Mouse (Mus musculus): Measurements from ENCODE around the gene Maml2. TPM values are rescaled to one million over a fixed set of nuclear protein-coding genes. Genes with fewer than 3 reads are reported as not detected.
A peak's percentile ranks its signal among the peaks of the same experiment; 100 is the strongest.

Maml2 gene
- polyA plus RNA-seq, 1 experiment from 2014 or later = 6.5 TPM

GRCm38 (mm10) chr9:13483199-13484068 lies 185.7 kb downstream of the Maml2 start:
- WGBS = 22% methylated on average over 5 of the region's 5 CpGs
- H3K9me3 ChIP-seq (ENCODE audit: control insufficient read depth, low read length) = no peaks in the 10 kb centered on the region
- peak; percentile 60 for DNase-seq (ENCODE audit: low spot score)

GRCm38 (mm10) chr9:13484267-13485240 lies 186.8 kb downstream of the Maml2 start:
- peak; percentile 50; the same call in 1 of the 2 replicates for ATAC-seq (replicated peaks; ENCODE audit: low FRiP score, low TSS enrichment, low read depth)
- Histone ChIP-seq H3K4me1 (replicated peaks; ENCODE audit: control insufficient read depth, insufficient read depth, low read length) (peaks cover 23% of the 10 kb centered on the region), H3K4me3 (ENCODE audit: low read depth, low read length) (no peak overlapping the region), H3K27me3 (replicated peaks; ENCODE audit: control insufficient read depth, insufficient read depth, low read length) (no peaks in the 10 kb centered on the region), H3K27ac (ENCODE audit: low read depth) (peak overlapping the region; percentile 57), H3K9me3 (ENCODE audit: control insufficient read depth, low read length) (no peaks in the 10 kb centered on the region), H3K4me2 (ENCODE audit: low read length) (peak overlapping the region; percentile 14), H3K9ac (ENCODE audit: low read length) (no peak overlapping the region), H3K36me3 (ENCODE audit: control insufficient read depth, insufficient read depth, low read length) (no peaks in the 10 kb centered on the region)
- DNase-seq (ENCODE audit: low spot score) = no peak
- 42% methylated on average over 12 of the region's 12 CpGs for WGBS

More at GRCm38 (mm10) chr9:13483199-13484068, 185.7 kb downstream of the Maml2 start:
- Histone ChIP-seq H3K4me1 (replicated peaks; ENCODE audit: control insufficient read depth, insufficient read depth, low read length) (peaks cover 23% of the 10 kb centered on the region), H3K27me3 (replicated peaks; ENCODE audit: control insufficient read depth, insufficient read depth, low read length) (no peaks in the 10 kb centered on the region), H3K9ac (ENCODE audit: low read length) (no peak overlapping the region), H3K27ac (ENCODE audit: low read depth) (peak overlapping the region; percentile 57), H3K4me3 (ENCODE audit: low read depth, low read length) (no peak overlapping the region), H3K36me3 (ENCODE audit: control insufficient read depth, insufficient read depth, low read length) (no peaks in the 10 kb centered on the region), H3K4me2 (ENCODE audit: low read length) (peak overlapping the region; percentile 14)
- ATAC-seq (replicated peaks; ENCODE audit: low FRiP score, low TSS enrichment, low read depth) = peak; percentile 81

GRCm38 (mm10) chr9:13485914-13486313 lies 188.2 kb downstream of the Maml2 start:
- Histone ChIP-seq H3K4me1 (replicated peaks; ENCODE audit: control insufficient read depth, insufficient read depth, low read length) (peaks cover 23% of the 10 kb centered on the region), H3K4me3 (ENCODE audit: low read depth, low read length) (no peak overlapping the region), H3K27ac (ENCODE audit: low read depth) (no peak overlapping the region), H3K4me2 (ENCODE audit: low read length) (no peak overlapping the region), H3K9me3 (ENCODE audit: control insufficient read depth, low read length) (no peaks in the 10 kb centered on the region), H3K36me3 (ENCODE audit: control insufficient read depth, insufficient read depth, low read length) (no peaks in the 10 kb centered on the region), H3K9ac (ENCODE audit: low read length) (no peak overlapping the region), H3K27me3 (replicated peaks; ENCODE audit: control insufficient read depth, insufficient read depth, low read length) (no peaks in the 10 kb centered on the region)
- 23% methylated on average over 1 of the region's 1 CpGs for WGBS
- DNase-seq (ENCODE audit: low spot score) = no peak
- no peak for ATAC-seq (replicated peaks; ENCODE audit: low FRiP score, low TSS enrichment, low read depth)

- Histone ChIP-seq H3K4me2 (ENCODE audit: low read length) (no peak overlapping the region), H3K4me3 (ENCODE audit: low read depth, low read length) (no peak overlapping the region), H3K27me3 (replicated peaks; ENCODE audit: control insufficient read depth, insufficient read depth, low read length) (no peaks in the 10 kb centered on the region), H3K36me3 (ENCODE audit: control insufficient read depth, insufficient read depth, low read length) (no peaks in the 10 kb centered on the region), H3K27ac (ENCODE audit: low read depth) (no peak overlapping the region), H3K4me1 (replicated peaks; ENCODE audit: control insufficient read depth, insufficient read depth, low read length) (0 out of 2 replicates have a peak, but pooled peaks cover 3% of the 10 kb centered on the region), H3K9me3 (ENCODE audit: control insufficient read depth, low read length) (no peaks in the 10 kb centered on the region), H3K9ac (ENCODE audit: low read length) (no peak overlapping the region)
- WGBS = 38% methylated on average over 1 of the region's 1 CpGs
- no peak for DNase-seq (ENCODE audit: low spot score)
- ATAC-seq (replicated peaks; ENCODE audit: low FRiP score, low TSS enrichment, low read depth) = no peak
These were observed 193.3 kb downstream of the Maml2 start for GRCm38 (mm10) chr9:13491107-13491506.

GRCm38 (mm10) chr9:13491854-13492620 lies 194.3 kb downstream of the Maml2 start:
- Histone ChIP-seq H3K4me1 (replicated peaks; ENCODE audit: control insufficient read depth, insufficient read depth, low read length) (peaks cover 3% of the 10 kb centered on the region; the same call in 1 of the 2 replicates), H3K4me2 (ENCODE audit: low read length) (no peak overlapping the region), H3K27me3 (replicated peaks; ENCODE audit: control insufficient read depth, insufficient read depth, low read length) (no peaks in the 10 kb centered on the region), H3K9me3 (ENCODE audit: control insufficient read depth, low read length) (no peaks in the 10 kb centered on the region), H3K9ac (ENCODE audit: low read length) (no peak overlapping the region), H3K36me3 (ENCODE audit: control insufficient read depth, insufficient read depth, low read length) (no peaks in the 10 kb centered on the region), H3K4me3 (ENCODE audit: low read depth, low read length) (no peak overlapping the region), H3K27ac (ENCODE audit: low read depth) (no peak overlapping the region)
- DNase-seq (ENCODE audit: low spot score) (no peak), ATAC-seq (replicated peaks; ENCODE audit: low FRiP score, low TSS enrichment, low read depth) (no peak)
- 69% methylated on average over 9 of the region's 9 CpGs for WGBS

- Histone ChIP-seq H3K27me3 (replicated peaks; ENCODE audit: control insufficient read depth, insufficient read depth, low read length) (no peaks in the 10 kb centered on the region), H3K27ac (ENCODE audit: low read depth) (no peak overlapping the region), H3K9ac (ENCODE audit: low read length) (no peak overlapping the region), H3K36me3 (ENCODE audit: control insufficient read depth, insufficient read depth, low read length) (no peaks in the 10 kb centered on the region), H3K4me2 (ENCODE audit: low read length) (no peak overlapping the region), H3K9me3 (ENCODE audit: control insufficient read depth, low read length) (no peaks in the 10 kb centered on the region), H3K4me3 (ENCODE audit: low read depth, low read length) (no peak overlapping the region), H3K4me1 (replicated peaks; ENCODE audit: control insufficient read depth, insufficient read depth, low read length) (peaks cover 6% of the 10 kb centered on the region)
- DNase-seq (ENCODE audit: low spot score) = no peak
- WGBS = 61% methylated on average over 2 of the region's 2 CpGs
- no peak for ATAC-seq (replicated peaks; ENCODE audit: low FRiP score, low TSS enrichment, low read depth)
These were observed 195.1 kb downstream of the Maml2 start for GRCm38 (mm10) chr9:13492807-13493206.

GRCm38 (mm10) chr9:13493746-13494145 lies 196.0 kb downstream of the Maml2 start:
- Histone ChIP-seq H3K27ac (ENCODE audit: low read depth) (no peak overlapping the region), H3K4me2 (ENCODE audit: low read length) (no peak overlapping the region), H3K9me3 (ENCODE audit: control insufficient read depth, low read length) (no peaks in the 10 kb centered on the region), H3K4me3 (ENCODE audit: low read depth, low read length) (no peak overlapping the region), H3K36me3 (ENCODE audit: control insufficient read depth, insufficient read depth, low read length) (no peaks in the 10 kb centered on the region), H3K4me1 (replicated peaks; ENCODE audit: control insufficient read depth, insufficient read depth, low read length) (peaks cover 6% of the 10 kb centered on the region), H3K27me3 (replicated peaks; ENCODE audit: control insufficient read depth, insufficient read depth, low read length) (no peaks in the 10 kb centered on the region), H3K9ac (ENCODE audit: low read length) (no peak overlapping the region)
- DNase-seq (ENCODE audit: low spot score) (no peak), ATAC-seq (replicated peaks; ENCODE audit: low FRiP score, low TSS enrichment, low read depth) (no peak)
- WGBS = 86% methylated on average over 2 of the region's 2 CpGs

- peaks cover 6% of the 10 kb centered on the region for H3K4me1 ChIP-seq (replicated peaks; ENCODE audit: control insufficient read depth, insufficient read depth, low read length)
- H3K9ac ChIP-seq (ENCODE audit: low read length) = no peak overlapping the region
- H3K4me2 ChIP-seq (ENCODE audit: low read length) = no peak overlapping the region
- H3K36me3 ChIP-seq (ENCODE audit: control insufficient read depth, insufficient read depth, low read length) = no peaks in the 10 kb centered on the region
- H3K27me3 ChIP-seq (replicated peaks; ENCODE audit: control insufficient read depth, insufficient read depth, low read length) = no peaks in the 10 kb centered on the region
- ATAC-seq (replicated peaks; ENCODE audit: low FRiP score, low TSS enrichment, low read depth) (no peak), DNase-seq (ENCODE audit: low spot score) (no peak)
- H3K9me3 ChIP-seq (ENCODE audit: control insufficient read depth, low read length) = no peaks in the 10 kb centered on the region
- no peak overlapping the region for H3K4me3 ChIP-seq (ENCODE audit: low read depth, low read length)
- no peak overlapping the region for H3K27ac ChIP-seq (ENCODE audit: low read depth)
These were observed 197.8 kb downstream of the Maml2 start for GRCm38 (mm10) chr9:13495530-13495929.

Measured in intestine, embryonic 14.5 days (tissue).